Mouse (Mus musculus) heart, embryonic 13.5 days (tissue): Measurements from ENCODE around the gene Il31. TPM values are rescaled to one million over a fixed set of nuclear protein-coding genes. Genes with fewer than 3 reads are reported as not detected.
"Not testable (repeated sequence)": the region's sequence is repeated elsewhere in the genome, so short reads cannot be mapped to it uniquely, and the experiment has no call there.

ENCODE experiments used
- ATAC-seq: fragments of 200-750 bp; cut with Nextera tagmentation; 2 replicates; pipeline ENCODE4 v1.8.0; 2017; ENCODE audit warnings: moderate TSS enrichment; ENCODE audit not compliant: insufficient number of reproducible peaks, low FRiP score, low TSS enrichment; ENCODE audit errors: extremely low read depth
- H3K27ac ChIP-seq: fragments of 300-500 bp; sonication (generic); replicated peaks from 2 replicates; pipeline ENCODE4 v1.5.1; 2015; ENCODE audit warnings: moderate library complexity, mild to moderate bottlenecking, inconsistent platforms
- H3K27me3 ChIP-seq: fragments of 300-500 bp; sonication (generic); replicated peaks from 2 replicates; pipeline ENCODE4 v1.6.1; 2015; ENCODE audit warnings: mild to moderate bottlenecking, inconsistent platforms
- H3K36me3 ChIP-seq: fragments of 300-500 bp; sonication (generic); 2 replicates; pipeline ENCODE4 v1.6.1; 2015; ENCODE audit warnings: mild to moderate bottlenecking, inconsistent platforms
- H3K4me1 ChIP-seq: fragments of 300-500 bp; sonication (generic); 2 replicates; pipeline ENCODE4 v1.6.1; 2015; ENCODE audit warnings: inconsistent platforms
- H3K4me2 ChIP-seq: fragments of 300-500 bp; sonication (generic); 2 replicates; pipeline ENCODE4 v1.6.1; 2015; ENCODE audit warnings: inconsistent platforms, mild to moderate bottlenecking, moderate library complexity
- H3K4me3 ChIP-seq: fragments of 300-500 bp; sonication (generic); 2 replicates; pipeline ENCODE4 v1.5.1; 2015; ENCODE audit warnings: moderate library complexity, mild to moderate bottlenecking, inconsistent platforms
- H3K9ac ChIP-seq: fragments of 300-500 bp; sonication (generic); 2 replicates; pipeline ENCODE4 v1.6.1; 2015; ENCODE audit warnings: inconsistent platforms, mild to moderate bottlenecking, moderate library complexity
- H3K9me3 ChIP-seq: fragments of 300-500 bp; sonication (generic); 2 replicates; pipeline ENCODE4 v1.6.1; 2016; ENCODE audit warnings: inconsistent platforms
- WGBS: fragments of 180-500 bp; shearing (Covaris S2); methylation state at CpG from one replicate; pipeline ENCODE4 v1.1.7; 2015; ENCODE audit warnings: mixed read lengths; 5-methylcytosine and 5-hydroxymethylcytosine counted together
- polyA plus RNA-seq: library from polyadenylated mRNA; unstranded; fragments of >200 nt; fragmentation: Nextera tagmentation; extraction: Ambion mirVana; gene quantifications from 2 replicates; pipeline ENCODE4 v1.2.1, GENCODE M21; 2015

The Il31 gene
- polyA plus RNA-seq, 1 experiment from 2014 or later, result not detected

DNA sequence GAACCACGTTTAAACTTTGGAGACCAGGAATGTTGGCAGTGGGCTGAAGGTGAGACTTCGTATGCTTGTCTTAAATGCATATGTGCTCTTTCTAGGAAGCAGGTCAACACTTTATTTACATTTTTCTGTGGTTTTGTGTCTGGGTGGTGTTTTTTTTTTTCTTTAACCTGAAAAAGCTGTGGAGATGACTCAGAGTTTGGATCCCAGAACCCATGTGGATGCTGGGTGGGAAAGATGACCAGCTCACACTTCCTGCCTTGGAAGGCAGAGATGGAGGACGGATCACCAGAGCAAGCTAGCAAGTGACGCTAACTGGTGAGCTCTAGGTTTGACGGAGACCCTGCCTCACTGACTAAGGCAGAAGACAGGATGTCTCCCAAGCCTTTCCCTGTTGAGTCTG lies 25.6 kb upstream of the Il31 start:
- Histone ChIP-seq H3K9me3 (no peaks in the 10 kb centered on the region), H3K4me1 (no peaks in the 10 kb centered on the region), H3K4me3 (no peak overlapping the region), H3K36me3 (peaks cover 77% of the 10 kb centered on the region), H3K27me3 (peaks cover 9% of the 10 kb centered on the region), H3K27ac (no peak overlapping the region), H3K9ac (no peak overlapping the region), H3K4me2 (no peak overlapping the region)
- no peak for ATAC-seq
- 78% methylated on average over 5 of the region's 5 CpGs for WGBS

DNA sequence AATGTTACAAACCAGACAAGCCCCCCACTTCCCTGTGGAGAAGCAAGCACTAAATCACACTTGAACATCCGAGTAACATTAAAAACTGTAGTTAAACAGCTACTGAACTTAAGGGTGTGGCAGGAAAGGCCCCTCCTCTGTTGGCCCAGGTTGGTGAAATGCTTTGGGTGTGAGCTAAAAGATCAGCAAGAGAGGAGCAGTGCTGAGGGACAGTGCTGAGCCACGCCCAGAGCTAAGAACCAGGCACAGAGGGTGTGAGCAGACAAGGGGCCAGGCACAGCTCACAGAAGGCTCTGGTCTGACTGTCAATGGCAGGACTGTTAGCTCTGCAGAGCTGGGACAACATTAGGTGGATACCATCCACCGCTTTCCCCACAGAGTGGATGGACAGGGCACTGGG lies 22.8 kb upstream of the Il31 start:
- peaks cover 11% of the 10 kb centered on the region for H3K4me1 ChIP-seq
- WGBS, result 73% methylated on average over 3 of the region's 3 CpGs
- no peak overlapping the region for H3K4me3 ChIP-seq
- peaks cover 32% of the 10 kb centered on the region for H3K27me3 ChIP-seq
- H3K27ac ChIP-seq, result no peak overlapping the region
- no peak for ATAC-seq
- H3K4me2 ChIP-seq, result no peak overlapping the region
- H3K9me3 ChIP-seq, result no peaks in the 10 kb centered on the region
- no peak overlapping the region for H3K9ac ChIP-seq
- peaks cover 50% of the 10 kb centered on the region for H3K36me3 ChIP-seq

DNA sequence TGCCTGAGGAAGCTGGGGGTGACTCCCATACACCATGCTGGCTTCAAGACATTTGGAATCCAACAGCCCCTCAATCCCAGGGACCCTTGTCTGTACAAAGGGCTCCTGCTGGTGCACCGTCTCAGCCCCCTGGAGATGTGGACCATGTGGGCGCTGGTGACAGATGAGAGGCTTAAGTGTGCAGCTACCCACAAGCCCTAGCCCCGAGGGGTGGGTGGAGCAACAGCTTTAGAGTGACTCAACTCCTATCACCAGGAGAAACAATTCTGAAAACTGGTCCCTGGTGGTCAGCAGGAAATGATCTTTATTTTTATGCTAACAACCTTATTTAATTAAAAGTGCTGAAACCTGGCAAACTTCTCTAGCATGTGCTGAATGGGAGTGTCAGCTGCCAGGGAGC lies 22.1 kb upstream of the Il31 start:
- Histone ChIP-seq H3K27me3 (peaks cover 39% of the 10 kb centered on the region), H3K36me3 (peaks cover 43% of the 10 kb centered on the region), H3K4me1 (peaks cover 11% of the 10 kb centered on the region)
- H3K4me3 ChIP-seq, H3K9ac ChIP-seq, H3K4me2 ChIP-seq, H3K9me3 ChIP-seq, ATAC-seq, H3K27ac ChIP-seq: not testable (repeated sequence)
- 65% methylated on average over 3 of the region's 3 CpGs for WGBS

DNA sequence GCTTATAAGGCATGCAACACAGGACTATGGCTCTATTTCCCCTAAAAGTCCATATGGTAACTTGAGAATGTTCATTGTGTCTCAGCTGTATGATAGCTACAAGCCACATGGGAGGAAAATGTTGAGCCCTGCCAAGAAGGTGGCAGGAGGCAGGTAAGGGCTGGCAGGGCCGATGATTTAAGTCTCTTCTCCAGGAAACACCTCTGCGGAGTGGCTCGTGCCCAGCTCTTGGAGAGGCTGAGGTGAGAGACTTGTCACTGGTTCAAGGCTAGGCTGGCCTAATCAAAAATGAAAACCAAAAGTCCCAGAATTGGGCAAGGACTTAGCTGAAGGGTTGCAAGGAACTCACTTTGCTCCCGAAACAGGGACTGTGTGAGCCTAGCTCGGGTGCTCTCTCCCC lies 20.9 kb upstream of the Il31 start, which contains the start of gene B3gnt4:
Gene B3gnt4 (plus strand): TSS at position 301 of the 400 bp plus-strand sequence.
- Histone ChIP-seq H3K9ac (no peak within 1 kb of the TSS), H3K4me3 (no peak within 1 kb of the TSS), H3K4me1 (peaks cover 11% of the 10 kb centered on the region), H3K36me3 (peaks cover 31% of the 10 kb centered on the region), H3K27ac (no peak within 1 kb of the TSS), H3K4me2 (no peak within 1 kb of the TSS), H3K9me3 (no peaks in the 10 kb centered on the region), H3K27me3 (peaks cover 44% of the 10 kb centered on the region)
- WGBS, result 77% methylated on average over 5 of the region's 5 CpGs
- no peak for ATAC-seq

DNA sequence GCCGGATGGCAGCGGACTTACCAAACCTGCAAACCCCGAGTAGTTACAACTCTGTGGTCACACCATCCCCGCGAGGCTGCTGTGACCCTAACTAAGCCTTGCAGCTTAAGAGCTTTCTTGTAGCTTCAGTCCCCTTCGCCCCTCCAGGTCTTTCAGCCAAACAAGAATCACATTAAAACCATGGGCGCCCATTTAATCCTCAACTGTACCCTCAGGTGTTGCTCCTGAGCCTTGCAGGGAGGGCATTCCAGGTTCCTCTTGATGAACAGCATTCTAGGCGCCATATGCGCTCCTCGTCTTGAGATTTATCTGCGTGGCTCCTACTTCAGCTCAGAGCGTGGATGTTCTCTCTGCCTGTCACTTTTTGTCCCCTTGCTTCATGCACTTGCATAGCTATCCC lies 19.6 kb upstream of the Il31 start:
- WGBS, result 9% methylated on average over 12 of the region's 12 CpGs
- H3K9me3 ChIP-seq, result no peaks in the 10 kb centered on the region
- H3K27me3 ChIP-seq, result peaks cover 56% of the 10 kb centered on the region
- no peak overlapping the region for H3K27ac ChIP-seq
- H3K36me3 ChIP-seq, result peaks cover 23% of the 10 kb centered on the region
- peak overlapping the region; percentile 69 for H3K4me3 ChIP-seq
- peak overlapping the region; percentile 77 for H3K9ac ChIP-seq
- ATAC-seq, result no peak
- peak overlapping the region; percentile 89 for H3K4me2 ChIP-seq
- peaks cover 11% of the 10 kb centered on the region for H3K4me1 ChIP-seq

DNA sequence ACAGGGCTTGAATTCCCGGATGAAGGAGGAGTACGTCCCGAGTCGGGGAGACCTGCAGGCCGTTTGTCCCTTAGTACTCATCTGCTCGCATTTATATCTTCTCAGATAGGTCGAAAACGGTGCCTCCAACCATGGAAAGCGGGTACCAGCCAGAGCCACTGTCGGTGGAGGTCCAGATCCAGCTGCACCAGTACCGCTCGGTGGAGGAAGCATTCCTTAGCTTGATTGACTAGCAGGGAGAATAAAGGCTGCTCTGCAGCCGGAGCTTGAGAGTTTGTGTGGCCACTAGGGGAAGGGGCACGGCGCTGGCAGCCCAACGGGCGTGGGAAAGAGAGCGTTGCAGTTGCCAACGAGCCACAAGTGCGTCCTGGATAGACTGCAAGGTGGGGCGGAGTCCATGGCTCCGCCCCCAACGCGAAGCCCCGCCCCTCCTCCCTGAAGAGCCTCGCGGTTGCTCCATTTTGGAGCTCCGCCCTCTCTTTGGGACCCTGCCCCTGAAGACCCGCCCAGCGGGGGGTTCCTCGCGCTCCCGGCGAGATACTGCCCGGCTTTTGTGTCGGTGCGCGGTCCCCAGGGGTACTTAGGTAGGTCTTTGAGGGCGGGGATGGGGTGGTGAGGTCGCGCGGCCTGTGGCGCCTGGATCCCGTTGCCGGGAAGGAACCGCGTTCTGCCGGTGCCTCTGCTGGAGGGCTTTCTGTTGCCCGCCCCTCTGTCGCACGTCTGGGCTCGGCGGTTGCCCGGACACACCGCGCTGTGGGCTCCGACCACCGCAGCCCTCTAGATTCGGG lies 18.8 kb upstream of the Il31 start:
- peak; percentile 68; the same call in 1 of the 2 replicates for ATAC-seq
- H3K27me3 ChIP-seq, result peaks cover 63% of the 10 kb centered on the region
- H3K4me3 ChIP-seq, result peak overlapping the region; percentile 69
- H3K9ac ChIP-seq, result peak overlapping the region; percentile 77
- peaks cover 23% of the 10 kb centered on the region for H3K36me3 ChIP-seq
- under 1% methylated on average over 59 of the region's 59 CpGs for WGBS
- peak overlapping the region; percentile 89 for H3K4me2 ChIP-seq
- no peaks in the 10 kb centered on the region for H3K9me3 ChIP-seq
- peaks cover 11% of the 10 kb centered on the region for H3K4me1 ChIP-seq
- no peak overlapping the region for H3K27ac ChIP-seq

DNA sequence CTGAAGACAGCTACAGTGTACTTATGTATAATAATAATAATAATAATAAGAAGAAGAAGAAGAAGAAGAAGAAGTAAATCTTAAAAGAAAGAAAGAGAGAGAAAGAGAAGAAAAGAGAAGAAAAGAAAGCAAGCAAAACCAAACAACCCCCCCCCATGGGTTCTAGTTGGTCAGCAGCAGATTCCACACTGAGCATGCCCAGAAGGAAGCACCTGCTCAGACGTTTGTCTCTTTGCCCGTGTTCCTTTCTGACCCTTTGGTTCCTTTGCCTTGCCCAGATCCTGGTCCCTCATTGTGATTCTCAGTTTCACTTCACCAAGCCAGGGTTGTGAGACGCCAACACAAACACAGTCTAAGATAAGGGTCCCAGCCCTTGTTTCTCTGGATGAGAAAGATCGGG lies 12.7 kb upstream of the Il31 start:
- no peak for ATAC-seq
- 32% methylated on average over 4 of the region's 4 CpGs for WGBS

DNA sequence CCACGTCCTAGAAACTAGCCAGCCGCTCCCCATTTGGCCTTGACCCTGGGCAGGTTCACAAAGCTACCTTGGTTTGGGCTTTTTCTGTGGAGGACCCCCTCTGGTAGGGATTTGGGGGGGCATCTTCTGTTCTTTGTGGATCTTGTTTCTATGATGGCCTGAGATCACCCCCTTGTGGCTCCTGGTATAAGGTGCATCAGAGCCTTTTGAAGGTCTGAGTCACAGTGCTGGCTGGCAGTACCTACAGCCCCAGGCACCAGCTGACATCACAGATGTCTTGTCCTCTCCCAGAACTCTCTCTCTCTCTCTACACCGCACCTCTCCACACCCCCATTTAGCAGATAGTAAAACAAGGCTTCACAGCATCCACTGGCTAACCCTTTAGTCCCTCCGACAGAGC lies 10.4 kb upstream of the Il31 start:
- no peaks in the 10 kb centered on the region for H3K36me3 ChIP-seq
- 40% methylated on average over 4 of the region's 4 CpGs for WGBS
- ATAC-seq, result no peak
- no peaks in the 10 kb centered on the region for H3K9me3 ChIP-seq
- no peak overlapping the region for H3K4me3 ChIP-seq
- H3K4me1 ChIP-seq, result peaks cover 19% of the 10 kb centered on the region
- no peak overlapping the region for H3K9ac ChIP-seq
- H3K4me2 ChIP-seq, result no peak overlapping the region
- no peak overlapping the region for H3K27ac ChIP-seq
- H3K27me3 ChIP-seq, result peaks cover 33% of the 10 kb centered on the region

More for the DNA sequence above, 12.7 kb upstream of the Il31 start:
- Histone ChIP-seq H3K36me3 (no peaks in the 10 kb centered on the region), H3K27me3 (peaks cover 49% of the 10 kb centered on the region), H3K9ac (no peak overlapping the region), H3K27ac (no peak overlapping the region), H3K9me3 (no peaks in the 10 kb centered on the region), H3K4me3 (no peak overlapping the region), H3K4me2 (no peak overlapping the region), H3K4me1 (peaks cover 15% of the 10 kb centered on the region)

DNA sequence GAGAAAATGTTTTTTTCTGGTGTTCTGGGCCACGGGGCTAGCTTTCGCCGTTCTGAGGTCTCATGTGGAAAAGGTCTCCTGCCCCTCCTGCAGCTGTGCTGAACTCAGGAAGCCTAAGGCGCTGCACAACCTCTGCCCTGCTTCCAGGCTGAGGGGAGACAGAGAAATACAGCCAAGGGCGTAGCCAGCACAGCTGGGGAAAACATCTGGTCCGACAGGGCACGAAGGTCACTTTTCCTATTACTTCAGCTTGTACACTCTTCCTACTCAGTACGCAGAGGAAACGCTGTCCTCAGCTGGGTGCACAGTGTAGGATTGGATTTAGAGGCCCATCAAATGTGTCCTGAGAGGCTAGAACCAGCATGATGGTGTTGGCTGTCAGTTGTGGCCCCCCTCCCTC lies 646 bp upstream of the Il31 start:
- Histone ChIP-seq H3K9me3 (no peaks in the 10 kb centered on the region), H3K9ac (no peak overlapping the region), H3K36me3 (no peaks in the 10 kb centered on the region), H3K27me3 (peaks cover 12% of the 10 kb centered on the region), H3K4me2 (no peak overlapping the region), H3K4me3 (no peak overlapping the region), H3K27ac (no peak overlapping the region), H3K4me1 (peaks cover 11% of the 10 kb centered on the region)
- 53% methylated on average over 9 of the region's 9 CpGs for WGBS
- no peak for ATAC-seq

DNA sequence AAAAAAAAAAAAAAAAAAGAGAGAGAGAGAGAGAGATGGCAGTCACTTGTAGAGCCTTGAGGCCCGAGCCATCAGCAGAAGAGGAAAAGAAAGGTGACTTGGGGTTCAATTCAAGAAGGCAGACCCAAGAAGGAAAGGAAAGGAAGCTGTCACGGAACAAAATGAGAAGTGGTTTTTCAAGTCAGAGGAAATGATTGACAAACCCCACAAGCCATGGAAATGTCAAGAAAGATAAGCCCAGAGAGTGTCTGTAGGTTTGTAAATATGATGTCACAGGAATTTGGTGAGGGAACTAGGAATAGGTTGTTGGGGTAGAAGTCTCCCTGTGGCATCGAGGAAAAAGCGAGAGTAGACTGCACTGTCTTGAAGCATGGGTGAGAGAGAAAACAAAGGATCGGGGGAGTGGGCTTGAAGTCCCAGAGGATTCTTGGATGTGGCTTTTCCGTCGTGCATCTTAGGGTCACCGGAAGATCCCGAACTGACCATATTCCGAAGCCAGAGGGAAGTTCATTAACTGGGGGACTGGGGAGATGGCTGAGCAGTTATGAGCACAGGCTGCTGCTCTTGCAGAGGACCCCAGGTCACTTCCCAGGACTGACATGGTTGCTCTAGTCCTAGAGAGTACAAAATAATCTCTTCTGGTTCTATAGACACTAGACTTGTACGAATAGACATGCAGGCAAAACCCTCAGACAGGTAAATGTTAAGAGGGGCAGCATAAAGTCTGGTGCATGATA lies 1.5 kb downstream of the Il31 start:
- Histone ChIP-seq H3K27me3 (peaks cover 12% of the 10 kb centered on the region), H3K36me3 (no peaks in the 10 kb centered on the region), H3K9ac (no peak overlapping the region), H3K4me1 (peaks cover 11% of the 10 kb centered on the region), H3K4me3 (no peak overlapping the region), H3K4me2 (no peak overlapping the region), H3K27ac (no peak overlapping the region), H3K9me3 (no peaks in the 10 kb centered on the region)
- 68% methylated on average over 11 of the region's 11 CpGs for WGBS
- ATAC-seq, result no peak

DNA sequence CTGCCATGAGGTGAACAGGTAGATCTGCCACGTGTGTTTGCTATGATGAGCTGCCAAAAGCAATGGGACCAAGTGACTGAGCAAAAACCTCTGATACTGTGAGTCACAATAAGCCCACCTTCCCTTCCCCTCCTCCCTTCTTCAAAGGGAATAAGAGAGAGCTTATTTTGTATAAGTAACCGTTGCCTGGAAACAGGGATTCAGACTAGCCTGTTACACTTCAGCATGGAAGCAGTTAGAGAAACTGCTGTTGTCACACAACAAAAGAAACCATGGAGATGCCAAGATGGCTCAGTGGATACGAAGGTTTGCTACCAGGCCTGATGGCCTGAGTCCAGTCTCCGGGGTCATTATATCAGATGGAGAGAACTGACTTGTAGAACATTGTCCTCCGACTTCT lies 15.5 kb downstream of the Il31 start:
- Histone ChIP-seq H3K9ac (no peak overlapping the region), H3K9me3 (no peaks in the 10 kb centered on the region), H3K4me1 (peaks cover 17% of the 10 kb centered on the region), H3K27ac (no peak overlapping the region), H3K27me3 (no peaks in the 10 kb centered on the region), H3K4me3 (no peak overlapping the region), H3K4me2 (no peak overlapping the region), H3K36me3 (no peaks in the 10 kb centered on the region)
- no peak for ATAC-seq
- 76% methylated on average over 5 of the region's 5 CpGs for WGBS
